Mouse (Mus musculus): ENCODE data around the gene Avp. TPM values are rescaled to one million over a fixed set of nuclear protein-coding genes. Genes with fewer than 3 reads are reported as not detected.

Avp gene
- total RNA-seq, 2 experiments from 2014 or later: not detected

DNA sequence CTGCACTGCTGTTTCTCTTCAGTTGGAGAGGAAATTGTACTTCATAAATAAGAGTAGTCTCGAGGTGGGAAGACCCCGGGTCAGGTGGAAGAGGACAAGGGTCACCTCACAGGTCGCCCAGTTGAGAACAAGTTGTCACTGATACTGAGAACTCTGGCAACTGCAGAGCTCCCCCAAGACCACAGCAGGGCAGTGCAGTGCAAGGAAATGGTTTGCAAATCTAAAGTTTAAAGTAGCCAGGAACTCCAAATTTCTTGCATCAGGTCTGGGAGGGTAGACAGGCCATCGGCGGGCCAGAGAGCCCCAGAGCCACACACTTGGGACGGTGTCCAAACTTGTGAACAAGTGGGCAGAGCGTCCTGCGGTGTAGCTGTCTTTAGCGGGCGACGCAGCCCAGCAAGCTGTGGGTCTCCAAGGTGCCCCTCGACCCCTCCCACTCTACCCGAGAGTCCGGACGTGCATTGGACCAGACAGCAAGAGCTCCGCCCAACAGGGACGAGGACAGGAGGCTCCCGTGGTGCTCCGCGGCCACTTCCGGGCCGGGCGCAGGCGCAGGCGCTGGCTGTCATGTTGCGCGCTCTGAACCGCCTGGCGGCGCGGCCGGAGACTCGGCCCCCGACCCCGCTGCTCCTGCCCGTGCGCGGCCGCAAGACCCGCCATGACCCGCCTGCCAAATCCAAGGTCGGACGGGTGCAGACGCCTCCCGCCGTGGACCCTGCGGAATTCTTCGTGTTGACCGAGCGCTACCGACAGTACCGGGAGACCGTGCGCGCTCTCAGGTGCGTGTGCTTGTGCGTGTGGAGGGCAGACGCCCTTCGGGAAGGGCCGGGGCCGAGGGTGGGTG is 18.9 kb downstream of the Avp start, which contains the start of gene Mrps26:
Gene Mrps26, plus strand, starts transcription at position 531 of the 844 bp plus-strand sequence.
- peak; percentile 96 for DNase-seq
- intact Hi-C loops (cut with DNase I): loop anchor here (5.0 kb wide), 1 partner anchor 204 kb away; no protein-coding TSS in a partner anchor
- Histone ChIP-seq H3K27ac (peak within 1 kb of the TSS; percentile 93), H3K4me3 (peak within 1 kb of the TSS; percentile 87)
- peak; percentile 55 for TF ChIP-seq CTCF (IDR thresholded peaks at IDR 0.05)

DNA sequence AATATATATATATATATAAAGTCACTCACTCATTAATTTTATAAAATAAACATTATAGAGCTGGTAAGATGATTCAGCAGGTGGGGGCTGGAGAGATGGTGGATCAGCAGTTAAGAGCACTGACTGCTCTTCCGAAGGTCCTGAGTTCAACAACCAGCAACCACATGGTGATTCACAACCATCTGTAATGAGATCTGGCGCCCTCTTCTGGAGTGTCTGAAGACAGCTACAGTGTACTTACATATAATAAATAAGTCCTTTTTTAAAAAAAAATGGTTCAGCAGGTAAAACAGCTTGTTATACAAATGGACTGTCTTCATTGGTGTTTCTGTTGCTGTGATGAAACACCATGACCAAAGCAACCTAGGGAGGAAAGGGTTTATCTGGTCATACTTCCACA is 24.3 kb downstream of the Avp start:
- Histone ChIP-seq H3K27ac (no peak overlapping the region), H3K4me3 (no peak overlapping the region)
- DNase-seq: no peak
- intact Hi-C loops (cut with DNase I): no loop called here
- peak; percentile 33; the same call in 1 of the 2 replicates for TF ChIP-seq CTCF (IDR thresholded peaks at IDR 0.05)

DNA sequence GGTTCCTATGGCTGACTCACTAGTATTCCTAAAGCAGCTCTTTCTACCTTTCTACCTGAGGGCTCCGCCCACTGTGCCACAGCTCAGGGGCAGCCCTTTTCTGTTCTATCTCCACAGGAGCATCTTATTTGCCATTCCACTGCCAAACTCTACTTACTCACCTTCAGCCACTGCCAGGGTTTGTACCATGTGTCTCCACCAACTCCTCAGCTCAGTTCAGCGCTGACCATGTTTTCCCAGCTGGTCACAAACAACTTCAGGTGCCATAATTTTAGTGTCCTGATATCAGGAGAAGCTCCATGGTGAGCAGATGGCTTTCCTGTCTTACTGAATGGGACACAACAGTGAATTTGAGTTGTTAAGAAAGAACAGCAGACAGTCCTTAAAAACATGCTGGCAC is 24.9 kb downstream of the Avp start:
- no peak overlapping the region for H3K27ac ChIP-seq
- no peak overlapping the region for H3K4me3 ChIP-seq
- intact Hi-C loops (cut with DNase I): no loop called here
- no peak for TF ChIP-seq CTCF (IDR thresholded peaks at IDR 0.05)
- no peak for DNase-seq

DNA sequence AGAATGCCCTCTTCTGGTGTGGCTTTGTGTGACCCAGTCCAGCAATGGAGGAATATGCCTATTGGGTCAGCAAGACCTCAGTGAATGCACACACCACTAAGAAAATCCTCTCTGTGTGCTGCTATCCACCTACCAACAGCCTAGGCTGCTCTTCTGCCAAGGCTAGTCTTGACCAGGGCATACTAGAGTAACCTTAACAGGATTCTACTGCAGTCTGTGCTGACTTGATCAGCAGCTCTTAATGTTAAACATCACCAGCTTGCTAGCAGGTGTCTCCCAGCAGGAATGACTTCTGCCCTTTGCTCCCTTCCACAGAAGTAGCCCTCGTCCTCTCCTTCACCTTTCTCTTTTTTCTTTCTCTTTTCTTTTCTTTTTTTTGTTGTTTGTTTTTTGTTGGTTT is 26.1 kb downstream of the Avp start:
- no peak overlapping the region for H3K4me3 ChIP-seq
- no peak for DNase-seq

GRCm38 (mm10) chr2:130554841-130555240 is 27.5 kb downstream of the Avp start:
- H3K4me3 ChIP-seq: no peak overlapping the region
- no peak overlapping the region for H3K27ac ChIP-seq
- no peak for DNase-seq
- no peak for TF ChIP-seq CTCF (IDR thresholded peaks at IDR 0.05)
- intact Hi-C loops (cut with DNase I): no loop called here

More for the DNA sequence above, 26.1 kb downstream of the Avp start:
- no peak for TF ChIP-seq CTCF (IDR thresholded peaks at IDR 0.05)
- intact Hi-C loops (cut with DNase I): no loop called here
- no peak overlapping the region for H3K27ac ChIP-seq

DNA sequence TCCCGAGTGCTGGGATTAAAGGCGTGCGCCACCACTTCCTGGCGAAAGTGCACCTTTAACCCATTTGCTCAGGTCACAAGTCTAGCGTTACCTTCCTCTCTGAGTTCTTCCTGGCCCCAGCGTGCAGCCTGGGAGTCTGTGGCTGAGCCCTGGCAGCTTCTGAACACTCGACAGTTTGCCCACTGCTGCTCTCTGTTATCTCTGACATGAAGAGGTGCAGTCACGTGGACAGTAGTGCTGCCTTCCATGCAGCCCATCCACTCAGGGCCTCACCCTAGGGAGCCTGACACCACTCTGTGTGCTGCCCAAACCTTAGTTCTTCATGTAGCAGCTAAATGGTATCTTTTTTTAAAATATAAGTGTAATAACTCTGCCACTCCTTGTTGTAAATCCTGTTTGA is 35.4 kb downstream of the Avp start:
- Histone ChIP-seq H3K27ac (no peak overlapping the region), H3K4me3 (no peak overlapping the region)
- no peak for DNase-seq
- no peak for TF ChIP-seq CTCF (IDR thresholded peaks at IDR 0.05)
- intact Hi-C loops (cut with DNase I): no loop called here

DNA sequence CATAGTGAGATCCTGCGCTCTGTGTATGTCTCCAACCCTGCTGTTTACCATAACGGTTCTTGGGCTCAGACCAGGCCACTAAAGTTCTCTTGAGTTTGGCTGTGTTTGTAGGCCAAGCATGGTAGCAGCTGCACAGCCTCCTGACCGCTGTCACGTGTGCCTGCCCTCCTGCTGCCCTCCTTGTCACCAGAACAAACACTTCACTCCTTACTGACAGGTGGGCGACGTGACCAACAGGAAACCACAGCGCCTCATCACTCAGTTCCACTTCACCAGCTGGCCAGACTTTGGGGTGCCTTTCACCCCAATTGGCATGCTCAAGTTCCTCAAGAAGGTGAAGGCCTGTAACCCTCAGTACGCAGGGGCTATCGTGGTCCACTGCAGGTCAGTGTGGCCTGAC is 42.1 kb downstream of the Avp start:
- intact Hi-C loops (cut with DNase I): no loop called here
- TF ChIP-seq CTCF (IDR thresholded peaks at IDR 0.05): no peak
- Histone ChIP-seq H3K4me3 (no peak overlapping the region), H3K27ac (no peak overlapping the region)
- DNase-seq: no peak

GRCm38 (mm10) chr2:130538876-130539546 is 43.3 kb downstream of the Avp start:
- DNase-seq: no peak
- no peak overlapping the region for H3K4me3 ChIP-seq
- intact Hi-C loops (cut with DNase I): no loop called here
- no peak for TF ChIP-seq CTCF (IDR thresholded peaks at IDR 0.05)
- no peak overlapping the region for H3K27ac ChIP-seq

GRCm38 (mm10) chr2:130536890-130537289 is 45.5 kb downstream of the Avp start:
- DNase-seq: no peak
- H3K27ac ChIP-seq: no peak overlapping the region
- intact Hi-C loops (cut with DNase I): no loop called here
- no peak for TF ChIP-seq CTCF (IDR thresholded peaks at IDR 0.05)
- H3K4me3 ChIP-seq: no peak overlapping the region

GRCm38 (mm10) chr2:130535017-130535416 is 47.3 kb downstream of the Avp start:
- no peak for DNase-seq
- intact Hi-C loops (cut with DNase I): no loop called here
- no peak overlapping the region for H3K27ac ChIP-seq
- no peak for TF ChIP-seq CTCF (IDR thresholded peaks at IDR 0.05)
- H3K4me3 ChIP-seq: no peak overlapping the region

DNA sequence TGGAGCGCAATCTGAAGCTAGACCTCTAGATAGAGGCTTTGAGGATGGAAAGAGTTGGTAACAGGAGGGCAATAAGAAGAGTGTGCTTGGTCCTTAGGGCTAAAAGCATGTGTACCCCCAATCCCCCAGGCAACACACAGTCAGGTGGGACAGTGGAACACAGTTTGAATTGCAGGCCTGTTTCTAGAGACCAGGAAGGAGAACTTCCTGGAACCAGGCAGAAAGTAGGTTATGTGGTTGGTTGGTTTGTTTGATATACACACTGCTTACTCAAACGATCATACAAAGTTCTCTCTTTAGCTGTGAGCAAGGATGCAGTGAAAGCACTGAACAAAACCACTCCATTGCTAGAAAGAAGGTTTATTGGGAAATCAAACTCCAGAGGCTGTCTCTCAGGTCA is 50.2 kb downstream of the Avp start:
- H3K4me3 ChIP-seq: no peak overlapping the region
- no peak overlapping the region for H3K27ac ChIP-seq
- no peak for DNase-seq
- TF ChIP-seq CTCF (IDR thresholded peaks at IDR 0.05): no peak
- intact Hi-C loops (cut with DNase I): no loop called here

Small RNAs within 50 kb of the gene (microRNA-seq; reads per million reads assigned to microRNA genes)
- not detected for gene Gm23876

Other genes with a start within 250 kb of the Avp start
- 1 to 10 TPM; 1.0 to 1.1 TPM for gene Cpxm1, start 185.0 kb downstream of the Avp start, total RNA-seq (2021)
- not detected for gene Gm28372, start 177.3 kb downstream of the Avp start, total RNA-seq (2021)
- not detected for gene 1700020A23Rik, start 177.3 kb downstream of the Avp start, total RNA-seq (2021)
- not detected for gene Tmem239, start 176.1 kb downstream of the Avp start, total RNA-seq (2021)
- gene Vps16, start 158.2 kb downstream of the Avp start, total RNA-seq (2021): 10 to 100 TPM; 15.7 to 19.1 TPM
- gene Pced1a, start 157.9 kb downstream of the Avp start, total RNA-seq (2021): 1 to 10 TPM; 4.5 to 5.0 TPM
- 10 to 100 TPM; 16.0 to 23.3 TPM for gene Ptpra, start 132.3 kb downstream of the Avp start, total RNA-seq (2021)
- 10 to 100 TPM; 44.7 to 53.9 TPM for gene Mrps26, start 18.8 kb downstream of the Avp start, total RNA-seq (2021)
- gene Oxt, start 6.4 kb downstream of the Avp start, total RNA-seq (2021): not detected
- 1 to 10 TPM; 6.0 to 7.5 TPM for gene Fastkd5, start 47.5 kb upstream of the Avp start, total RNA-seq (2021)
- 1 to 10 TPM; 4.9 to 5.0 TPM for gene Ubox5, start 47.5 kb upstream of the Avp start, total RNA-seq (2021)
- 1 to 10 TPM; 2.3 to 3.3 TPM for gene Lzts3, start 60.2 kb upstream of the Avp start, total RNA-seq (2021)
- gene Ddrgk1, start 82.1 kb upstream of the Avp start, total RNA-seq (2021): 100 to 1,000 TPM; 104 to 127 TPM
- 10 to 100 TPM; 10.8 to 16.2 TPM for gene Itpa, start 85.1 kb upstream of the Avp start, total RNA-seq (2021)
- under 1 TPM in 1 of 2 experiments, not detected in 1; 0.45 TPM for gene Slc4a11, start 115.0 kb upstream of the Avp start, total RNA-seq (2021)